Mouse (Mus musculus): ENCODE data around the gene Nceh1. TPM values are rescaled to one million over a fixed set of nuclear protein-coding genes. Genes with fewer than 3 reads are reported as not detected.

The Nceh1 gene
- polyA plus RNA-seq, 1 experiment = 6.2 TPM

DNA sequence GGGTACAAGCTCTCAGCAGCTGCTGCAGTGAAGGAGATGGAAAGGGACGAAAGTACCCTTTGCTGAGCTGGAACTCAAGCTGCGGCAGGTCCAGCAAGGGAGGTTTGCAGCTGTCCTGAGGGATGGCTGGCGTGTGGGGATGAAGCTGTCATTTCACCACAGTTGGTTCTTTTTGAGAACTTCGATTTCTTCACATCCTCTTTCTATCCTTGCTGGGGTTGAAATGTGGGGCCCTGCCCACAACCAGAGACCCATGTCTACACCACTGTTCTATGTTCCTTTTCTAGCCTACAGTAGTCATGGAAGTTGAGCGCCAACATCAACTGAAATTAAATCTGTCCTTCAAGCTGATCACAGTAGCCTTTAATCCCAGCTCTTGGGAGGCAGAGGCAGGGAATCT is 35.8 kb downstream of the Nceh1 start:
- Histone ChIP-seq H3K4me2 (ENCODE audit: low read depth) (no peak overlapping the region), H3K4me3 (no peak overlapping the region), H3K79me2 (ENCODE audit: control insufficient read depth, insufficient read depth) (no peaks in the 10 kb centered on the region), H3K27me3 (ENCODE audit: control insufficient read depth, insufficient read depth, insufficient read length) (no peaks in the 10 kb centered on the region), H3ac (ENCODE audit: control insufficient read depth, insufficient read length) (no peak overlapping the region), H3K36me3 (ENCODE audit: control insufficient read depth, insufficient read depth) (peaks cover 4% of the 10 kb centered on the region)
- TF ChIP-seq MAX (IDR thresholded peaks at IDR 0.05; ENCODE audit: low read depth) = no peak
- TF ChIP-seq POLR2A (IDR thresholded peaks at IDR 0.05; ENCODE audit: insufficient read length, low read depth) = no peak
- no peak for TF ChIP-seq MYOG (IDR thresholded peaks at IDR 0.05; ENCODE audit: control insufficient read depth in 1 of 3, insufficient read depth in 1 of 3, insufficient read length in 2 of 3, low read depth in 2 of 3)
- no peak for TF ChIP-seq TCF3 (IDR thresholded peaks at IDR 0.05; ENCODE audit: insufficient read length, low read depth)
- TF ChIP-seq E2F4 (IDR thresholded peaks at IDR 0.05; ENCODE audit: insufficient read depth) = no peak
- no peak for TF ChIP-seq MYOD1 (IDR thresholded peaks at IDR 0.05; ENCODE audit: control insufficient read depth in 1 of 3, insufficient read length in 2 of 3, low read depth in 2 of 3)

GRCm38 (mm10) chr3:27222052-27222451 is 39.3 kb downstream of the Nceh1 start:
- Histone ChIP-seq H3K27me3 (ENCODE audit: control insufficient read depth, insufficient read depth, insufficient read length) (no peaks in the 10 kb centered on the region), H3K36me3 (ENCODE audit: control insufficient read depth, insufficient read depth) (peaks cover 4% of the 10 kb centered on the region), H3K4me2 (ENCODE audit: low read depth) (no peak overlapping the region), H3K79me2 (ENCODE audit: control insufficient read depth, insufficient read depth) (no peaks in the 10 kb centered on the region), H3K4me3 (no peak overlapping the region), H3ac (ENCODE audit: control insufficient read depth, insufficient read length) (no peak overlapping the region)
- TF ChIP-seq CEBPB (IDR thresholded peaks at IDR 0.05; ENCODE audit: insufficient read depth, poor library complexity, severe bottlenecking) = no peak
- no peak for TF ChIP-seq E2F4 (IDR thresholded peaks at IDR 0.05; ENCODE audit: insufficient read depth)
- no peak for TF ChIP-seq MAX (IDR thresholded peaks at IDR 0.05; ENCODE audit: low read depth)
- TF ChIP-seq REST (IDR thresholded peaks at IDR 0.05; ENCODE audit: insufficient read depth, insufficient read length) = no peak
- no peak for TF ChIP-seq TCF12 (IDR thresholded peaks at IDR 0.05; ENCODE audit: insufficient read depth, poor library complexity, severe bottlenecking)
- no peak for TF ChIP-seq POLR2AphosphoS2 (IDR thresholded peaks at IDR 0.05; ENCODE audit: insufficient read length, low read depth)
- no peak for TF ChIP-seq MYOG (IDR thresholded peaks at IDR 0.05; ENCODE audit: control insufficient read depth in 1 of 3, insufficient read depth in 1 of 3, insufficient read length in 2 of 3, low read depth in 2 of 3)
- TF ChIP-seq MYOD1 (IDR thresholded peaks at IDR 0.05; ENCODE audit: control insufficient read depth in 1 of 3, insufficient read length in 2 of 3, low read depth in 2 of 3) = no peak
- TF ChIP-seq POLR2A (IDR thresholded peaks at IDR 0.05; ENCODE audit: insufficient read length, low read depth) = no peak
- TF ChIP-seq USF1 (IDR thresholded peaks at IDR 0.05; ENCODE audit: low read depth) = no peak
- no peak for TF ChIP-seq SRF (IDR thresholded peaks at IDR 0.05; ENCODE audit: control insufficient read depth, insufficient read length, low read depth)

GRCm38 (mm10) chr3:27222488-27222887 is 39.7 kb downstream of the Nceh1 start:
- H3K27me3 ChIP-seq (ENCODE audit: control insufficient read depth, insufficient read depth, insufficient read length) = no peaks in the 10 kb centered on the region
- no peak overlapping the region for H3K4me2 ChIP-seq (ENCODE audit: low read depth)
- no peak overlapping the region for H3ac ChIP-seq (ENCODE audit: control insufficient read depth, insufficient read length)
- TF ChIP-seq MYOD1 (IDR thresholded peaks at IDR 0.05; ENCODE audit: control insufficient read depth in 1 of 3, insufficient read length in 2 of 3, low read depth in 2 of 3) = no peak
- no peak for TF ChIP-seq E2F4 (IDR thresholded peaks at IDR 0.05; ENCODE audit: insufficient read depth)
- no peak for TF ChIP-seq MAX (IDR thresholded peaks at IDR 0.05; ENCODE audit: low read depth)
- peaks cover 4% of the 10 kb centered on the region for H3K36me3 ChIP-seq (ENCODE audit: control insufficient read depth, insufficient read depth)
- H3K4me3 ChIP-seq = no peak overlapping the region
- H3K79me2 ChIP-seq (ENCODE audit: control insufficient read depth, insufficient read depth) = no peaks in the 10 kb centered on the region

DNA sequence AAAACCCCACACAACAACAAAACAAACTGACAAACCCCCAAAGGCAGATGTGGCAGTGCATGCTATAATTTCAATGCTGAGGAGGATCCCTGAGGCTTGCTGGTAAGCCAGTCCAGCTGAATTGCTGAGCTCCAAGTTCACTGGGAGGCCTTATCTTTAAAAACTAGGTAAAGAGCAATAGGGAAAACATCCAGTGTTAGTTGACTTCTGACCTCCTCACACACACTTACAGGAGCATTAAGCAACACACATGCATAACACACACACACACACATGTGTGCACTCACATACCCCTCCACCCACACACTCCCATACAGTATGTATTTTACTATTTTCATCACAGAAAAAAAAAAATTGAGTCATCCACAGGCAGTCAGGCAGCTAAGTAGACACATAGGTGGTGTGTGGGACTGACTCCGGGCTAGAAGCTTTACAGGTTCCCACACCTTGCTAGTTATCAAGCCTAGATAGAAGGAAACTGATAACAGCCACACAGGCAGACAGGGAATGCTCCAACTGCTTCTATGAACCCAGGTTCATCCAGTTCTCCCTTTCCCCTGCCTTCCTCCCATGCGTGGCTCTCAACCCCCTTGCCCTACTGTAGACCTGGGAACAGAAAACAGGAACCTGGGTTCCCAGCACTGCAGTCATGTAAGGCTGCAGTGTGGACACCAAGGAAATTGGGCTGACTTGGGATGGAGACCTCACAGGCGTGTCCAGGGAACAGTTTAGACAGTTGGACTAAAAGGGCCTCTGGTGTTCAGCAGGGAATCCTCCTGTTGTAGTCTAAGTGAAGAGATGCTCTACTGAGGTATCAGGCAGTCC is 45.1 kb downstream of the Nceh1 start:
- H3K4me2 ChIP-seq (ENCODE audit: low read depth) = no peak overlapping the region
- peaks cover 4% of the 10 kb centered on the region for H3K36me3 ChIP-seq (ENCODE audit: control insufficient read depth, insufficient read depth)
- H3ac ChIP-seq (ENCODE audit: control insufficient read depth, insufficient read length) = no peak overlapping the region
- TF ChIP-seq POLR2A (IDR thresholded peaks at IDR 0.05; ENCODE audit: insufficient read length, low read depth) = no peak
- no peak for TF ChIP-seq MAX (IDR thresholded peaks at IDR 0.05; ENCODE audit: low read depth)
- no peak for TF ChIP-seq SRF (IDR thresholded peaks at IDR 0.05; ENCODE audit: control insufficient read depth, insufficient read length, low read depth)
- no peaks in the 10 kb centered on the region for H3K79me2 ChIP-seq (ENCODE audit: control insufficient read depth, insufficient read depth)
- no peaks in the 10 kb centered on the region for H3K27me3 ChIP-seq (ENCODE audit: control insufficient read depth, insufficient read depth, insufficient read length)
- H3K4me3 ChIP-seq = no peak overlapping the region

GRCm38 (mm10) chr3:27228530-27229309 is 46.0 kb downstream of the Nceh1 start:
- TF ChIP-seq REST (IDR thresholded peaks at IDR 0.05; ENCODE audit: insufficient read depth, insufficient read length) = no peak
- no peak for TF ChIP-seq POLR2AphosphoS2 (IDR thresholded peaks at IDR 0.05; ENCODE audit: insufficient read length, low read depth)
- TF ChIP-seq MYOD1 (IDR thresholded peaks at IDR 0.05; ENCODE audit: control insufficient read depth in 1 of 3, insufficient read length in 2 of 3, low read depth in 2 of 3) = no peak
- no peak for TF ChIP-seq POLR2A (IDR thresholded peaks at IDR 0.05; ENCODE audit: insufficient read length, low read depth)
- TF ChIP-seq TCF3 (IDR thresholded peaks at IDR 0.05; ENCODE audit: insufficient read length, low read depth) = no peak
- no peak for TF ChIP-seq MAX (IDR thresholded peaks at IDR 0.05; ENCODE audit: low read depth)
- H3K79me2 ChIP-seq (ENCODE audit: control insufficient read depth, insufficient read depth) = no peaks in the 10 kb centered on the region
- H3K36me3 ChIP-seq (ENCODE audit: control insufficient read depth, insufficient read depth) = no peaks in the 10 kb centered on the region
- H3K4me2 ChIP-seq (ENCODE audit: low read depth) = no peak overlapping the region
- no peak overlapping the region for H3K4me3 ChIP-seq
- H3ac ChIP-seq (ENCODE audit: control insufficient read depth, insufficient read length) = no peak overlapping the region
- H3K27me3 ChIP-seq (ENCODE audit: control insufficient read depth, insufficient read depth, insufficient read length) = no peaks in the 10 kb centered on the region

Data from myocyte (in vitro differentiated cells).